Mouse (Mus musculus): ENCODE measurements around the gene Psma6. TPM values are rescaled to one million over a fixed set of nuclear protein-coding genes. Genes with fewer than 3 reads are reported as not detected.

Gene Psma6
- polyA plus RNA-seq, 1 experiment from 2014 or later = 212 TPM

DNA sequence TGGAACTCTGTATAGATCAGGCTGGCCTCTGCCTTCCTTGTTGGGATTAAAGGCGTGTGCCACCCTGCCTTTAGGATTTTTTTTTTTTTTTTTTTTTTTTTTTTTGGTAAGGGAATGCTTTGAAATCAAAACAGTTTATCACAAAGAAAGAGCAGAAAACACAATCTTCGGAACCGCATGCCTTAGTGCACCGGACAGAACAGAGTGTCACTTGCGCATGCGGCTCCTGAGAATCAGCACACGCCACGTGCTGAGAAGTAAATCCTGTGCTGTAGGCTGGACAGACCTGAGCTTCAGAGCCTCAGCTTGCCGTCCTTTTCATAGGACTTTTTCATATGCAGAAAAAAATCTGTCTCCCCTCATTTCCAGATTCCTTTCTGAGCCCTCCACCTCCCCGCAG, 54.0 kb downstream of the Psma6 start:
- no peak for DNase-seq (ENCODE audit: low read depth, low spot score)
- H3K27me3 ChIP-seq = no peaks in the 10 kb centered on the region
- POLR2A ChIA-PET = no interaction called here
- no peak for ATAC-seq
- TF ChIP-seq CTCF (IDR thresholded peaks at IDR 0.05) = no peak
- CTCF ChIA-PET = no interaction called here
- in situ Hi-C loops (cut with MboI; ENCODE audit: low pct_unique_long_range_greater_than_20kb) = no loop called here

DNA sequence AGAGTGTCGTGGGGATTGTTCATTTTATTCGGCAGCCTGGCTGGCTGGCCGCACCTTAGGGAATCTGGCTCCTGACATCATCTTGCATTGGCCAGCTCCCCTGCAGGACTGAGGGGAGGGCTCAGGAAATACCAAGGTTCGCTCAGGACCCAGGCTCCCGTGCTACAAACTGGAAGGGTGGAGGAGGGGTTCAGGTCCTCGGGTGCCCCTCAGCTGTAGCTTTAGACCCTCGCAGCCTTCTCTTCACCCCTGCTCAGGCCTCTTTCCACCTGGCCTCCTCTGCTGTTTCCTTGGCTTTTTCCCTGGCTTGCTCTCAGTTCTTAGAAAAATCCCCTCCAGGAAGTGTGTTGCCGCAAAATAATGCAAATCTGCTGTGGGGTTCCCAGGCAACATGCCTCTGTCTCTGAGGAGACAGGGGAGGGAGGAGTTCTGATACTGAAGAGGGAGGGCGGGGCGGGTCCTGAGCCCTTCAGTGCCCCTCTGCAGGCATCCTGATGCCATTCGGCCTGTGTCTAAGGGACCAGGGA, 54.7 kb downstream of the Psma6 start:
- no peak for TF ChIP-seq CTCF (IDR thresholded peaks at IDR 0.05)
- ChIA-PET CTCF (no interaction called here), POLR2A (no interaction called here)
- in situ Hi-C loops (cut with MboI; ENCODE audit: low pct_unique_long_range_greater_than_20kb) = no loop called here
- DNase-seq (ENCODE audit: low read depth, low spot score) (no peak), ATAC-seq (no peak)
- H3K27me3 ChIP-seq = no peaks in the 10 kb centered on the region

DNA sequence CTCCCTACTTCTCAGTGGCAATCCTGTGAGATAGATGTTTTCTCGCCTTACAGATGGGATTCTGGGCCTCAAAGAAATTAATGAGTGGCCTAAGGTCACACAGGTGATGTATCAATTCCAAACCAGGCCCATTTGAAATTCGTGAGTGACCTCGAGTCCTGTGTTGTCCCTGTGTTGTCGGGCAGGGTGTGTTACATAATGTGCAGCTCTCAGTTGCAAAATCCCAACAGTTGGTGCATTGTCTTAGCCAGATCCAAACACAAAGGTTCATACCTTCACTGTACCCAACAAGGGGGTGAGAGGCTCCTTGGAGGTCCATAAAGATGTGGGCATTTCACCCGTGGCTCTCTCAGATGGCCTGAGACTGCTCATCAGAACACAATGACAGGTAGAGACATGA, 56.4 kb downstream of the Psma6 start:
- in situ Hi-C loops (cut with MboI; ENCODE audit: low pct_unique_long_range_greater_than_20kb) = no loop called here
- no peak for DNase-seq (ENCODE audit: low read depth, low spot score)
- CTCF ChIA-PET = interaction anchor here (0.9 kb wide), 1 partner anchor 12 kb away, joined by 3 read pairs; no protein-coding TSS in a partner anchor
- ATAC-seq = no peak
- no peak for TF ChIP-seq CTCF (IDR thresholded peaks at IDR 0.05)
- POLR2A ChIA-PET = no interaction called here
- H3K27me3 ChIP-seq = no peaks in the 10 kb centered on the region

DNA sequence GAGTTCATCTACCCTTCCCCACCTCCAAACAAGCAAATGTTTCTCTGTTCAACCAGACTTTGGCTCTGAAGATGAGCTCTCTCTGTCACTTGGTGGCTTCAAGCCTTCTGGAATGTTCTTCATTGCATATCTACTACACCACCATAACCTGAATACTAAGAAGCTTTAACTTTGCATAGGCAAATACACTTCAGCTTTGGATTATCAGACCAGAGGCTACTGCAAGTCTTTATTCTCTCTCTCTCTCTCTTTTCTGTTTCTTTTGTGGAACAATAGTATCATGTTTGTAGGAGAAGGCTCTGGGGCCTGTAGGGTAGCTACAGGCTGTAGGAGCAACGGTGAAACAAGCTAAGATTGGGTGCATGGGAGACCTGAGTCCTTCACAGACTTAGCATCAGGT, 58.2 kb downstream of the Psma6 start:
- DNase-seq (ENCODE audit: low read depth, low spot score) (no peak), ATAC-seq (no peak)
- ChIA-PET POLR2A (no interaction called here), CTCF (no interaction called here)
- H3K27me3 ChIP-seq = no peaks in the 10 kb centered on the region
- in situ Hi-C loops (cut with MboI; ENCODE audit: low pct_unique_long_range_greater_than_20kb) = no loop called here
- TF ChIP-seq CTCF (IDR thresholded peaks at IDR 0.05) = no peak

DNA sequence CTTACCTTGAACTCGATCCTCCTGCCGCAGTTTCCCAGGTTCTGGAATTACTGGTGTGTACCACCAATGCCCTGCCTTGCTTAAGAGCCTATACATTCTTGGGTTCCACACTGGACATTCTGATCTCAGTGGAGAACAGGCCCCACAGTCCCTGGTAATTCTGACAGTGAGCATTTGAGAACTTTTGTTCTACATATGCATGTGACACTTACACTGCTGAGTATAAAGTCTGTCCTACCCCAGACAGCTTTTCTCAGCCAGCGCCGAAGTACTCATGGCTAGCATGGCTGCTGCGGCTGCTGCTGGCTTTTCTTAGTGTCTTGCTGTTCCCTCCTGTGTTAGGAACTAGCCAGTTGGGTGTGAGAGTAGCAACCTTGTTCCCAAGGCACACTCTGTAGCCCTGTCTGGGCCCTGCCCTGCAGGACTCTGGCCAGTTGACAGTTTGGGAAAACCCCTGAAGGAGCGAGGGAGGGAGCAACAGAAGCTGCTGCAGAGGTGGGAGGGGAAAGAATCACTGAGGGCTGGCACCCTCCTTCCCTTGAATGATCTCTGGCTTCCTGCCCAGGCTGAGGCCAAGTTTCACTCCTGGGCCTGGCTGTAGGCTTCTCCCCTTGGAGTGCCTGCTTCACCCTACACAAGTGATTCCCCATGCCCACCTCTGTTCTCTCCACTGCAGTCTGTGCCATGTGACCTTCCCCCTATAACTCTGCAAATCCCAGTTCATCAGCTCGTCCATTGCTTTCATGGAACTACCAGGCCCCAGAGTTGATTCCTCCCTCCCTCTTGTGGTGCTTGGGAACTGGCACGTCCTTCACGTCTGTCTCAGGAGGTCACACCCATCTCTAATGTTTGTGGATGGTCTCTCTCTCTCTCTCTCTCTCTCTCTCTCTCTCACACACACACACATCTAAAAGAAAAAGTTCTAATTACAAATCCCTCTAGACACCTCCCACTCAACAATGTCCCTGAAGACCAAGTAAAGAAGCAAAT, 59.1 kb downstream of the Psma6 start:
- in situ Hi-C loops (cut with MboI; ENCODE audit: low pct_unique_long_range_greater_than_20kb) = no loop called here
- peak; percentile 87 for ATAC-seq
- ChIA-PET POLR2A (no interaction called here), CTCF (interaction anchor here (2.8 kb wide), 1 partner anchor 18 kb away, joined by 7 read pairs; no protein-coding TSS in a partner anchor)
- H3K27me3 ChIP-seq = no peaks in the 10 kb centered on the region
- peak; percentile 71 for DNase-seq (ENCODE audit: low read depth, low spot score)
- no peak for TF ChIP-seq CTCF (IDR thresholded peaks at IDR 0.05)

DNA sequence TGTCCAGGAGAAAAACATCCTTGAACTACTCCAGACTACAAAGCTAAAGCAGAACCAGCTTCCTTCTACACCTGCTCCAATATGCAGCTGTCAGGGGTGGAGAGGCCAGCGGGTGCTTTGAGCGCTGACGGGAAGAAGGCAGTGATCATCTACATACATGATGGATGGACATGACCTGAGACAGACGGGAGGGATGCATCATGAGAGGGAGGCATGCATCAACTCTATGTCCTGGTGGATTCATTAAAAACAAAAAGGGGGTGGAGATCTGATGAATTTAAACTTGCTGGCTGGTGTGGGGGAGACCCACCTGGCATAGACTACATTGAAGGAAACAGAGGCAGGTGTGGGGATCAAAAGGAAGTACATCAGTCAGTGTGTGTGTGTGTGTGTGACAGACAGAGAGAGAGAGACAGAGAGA, 60.0 kb downstream of the Psma6 start:
- ChIA-PET CTCF (interaction anchor here (2.8 kb wide), 1 partner anchor 17 kb away, joined by 7 read pairs; no protein-coding TSS in a partner anchor), POLR2A (no interaction called here)
- no peak for TF ChIP-seq CTCF (IDR thresholded peaks at IDR 0.05)
- in situ Hi-C loops (cut with MboI; ENCODE audit: low pct_unique_long_range_greater_than_20kb) = no loop called here
- no peaks in the 10 kb centered on the region for H3K27me3 ChIP-seq
- DNase-seq (ENCODE audit: low read depth, low spot score) (no peak), ATAC-seq (no peak)

DNA sequence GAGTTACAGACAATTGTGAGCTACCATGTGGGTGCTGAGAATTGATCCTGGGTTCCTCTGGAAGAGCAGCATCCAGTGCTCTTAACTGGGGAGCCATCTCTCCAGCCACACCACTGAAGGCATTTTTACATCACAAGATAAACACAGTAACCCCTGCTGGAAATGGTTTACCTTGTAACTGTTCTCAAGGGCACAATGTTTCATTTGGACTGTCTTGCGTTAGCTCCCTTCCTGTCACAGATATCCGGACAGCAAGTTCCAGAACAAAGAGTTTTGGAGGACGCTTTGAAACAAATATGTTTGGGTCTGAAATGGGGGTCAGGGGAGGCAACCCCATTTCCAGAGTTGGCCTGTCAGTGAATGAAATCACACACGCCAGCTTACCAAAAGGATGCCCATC, 61.6 kb downstream of the Psma6 start:
- in situ Hi-C loops (cut with MboI; ENCODE audit: low pct_unique_long_range_greater_than_20kb) = no loop called here
- H3K27me3 ChIP-seq = no peaks in the 10 kb centered on the region
- DNase-seq (ENCODE audit: low read depth, low spot score) (no peak), ATAC-seq (no peak)
- ChIA-PET CTCF (interaction anchor here (1.2 to 2.8 kb wide), 3 partner anchors 9 to 43 kb away, joined by 3 to 7 read pairs (median 4); no protein-coding TSS in a partner anchor), POLR2A (interaction anchor here (1.5 kb wide), 1 partner anchor 50 kb away, joined by 4 read pairs; no protein-coding TSS in a partner anchor)
- no peak for TF ChIP-seq CTCF (IDR thresholded peaks at IDR 0.05)

DNA sequence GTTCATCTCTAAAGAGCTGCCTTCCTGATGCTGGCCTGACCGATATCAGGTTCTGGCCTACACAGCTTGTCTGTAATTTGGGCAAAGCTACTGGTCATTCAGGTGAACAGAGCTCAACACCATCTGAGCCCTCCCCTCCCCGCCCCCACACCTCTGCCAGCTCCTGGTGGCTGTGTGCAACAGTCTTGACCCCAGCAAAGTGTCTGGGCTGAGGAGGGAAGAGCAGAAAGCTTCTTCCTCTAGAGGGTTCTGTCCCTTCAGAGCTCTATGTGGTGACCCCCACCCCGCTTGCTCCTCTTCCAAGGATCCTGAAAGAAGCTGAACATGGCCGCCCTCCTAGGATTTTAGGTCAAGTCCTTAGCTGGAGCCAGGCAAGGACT, 62.3 kb downstream of the Psma6 start:
- POLR2A ChIA-PET = interaction anchor here (1.0 to 1.5 kb wide), 2 partner anchors 9 to 49 kb away, joined by 4 read pairs; no protein-coding TSS in a partner anchor
- no peak for DNase-seq (ENCODE audit: low read depth, low spot score)
- TF ChIP-seq CTCF (IDR thresholded peaks at IDR 0.05) = no peak
- CTCF ChIA-PET = interaction anchor here (1.2 to 1.5 kb wide), 3 partner anchors 10 to 42 kb away, joined by 3 to 4 read pairs (median 3); no protein-coding TSS in a partner anchor
- no peaks in the 10 kb centered on the region for H3K27me3 ChIP-seq
- no peak for ATAC-seq
- in situ Hi-C loops (cut with MboI; ENCODE audit: low pct_unique_long_range_greater_than_20kb) = no loop called here

DNA sequence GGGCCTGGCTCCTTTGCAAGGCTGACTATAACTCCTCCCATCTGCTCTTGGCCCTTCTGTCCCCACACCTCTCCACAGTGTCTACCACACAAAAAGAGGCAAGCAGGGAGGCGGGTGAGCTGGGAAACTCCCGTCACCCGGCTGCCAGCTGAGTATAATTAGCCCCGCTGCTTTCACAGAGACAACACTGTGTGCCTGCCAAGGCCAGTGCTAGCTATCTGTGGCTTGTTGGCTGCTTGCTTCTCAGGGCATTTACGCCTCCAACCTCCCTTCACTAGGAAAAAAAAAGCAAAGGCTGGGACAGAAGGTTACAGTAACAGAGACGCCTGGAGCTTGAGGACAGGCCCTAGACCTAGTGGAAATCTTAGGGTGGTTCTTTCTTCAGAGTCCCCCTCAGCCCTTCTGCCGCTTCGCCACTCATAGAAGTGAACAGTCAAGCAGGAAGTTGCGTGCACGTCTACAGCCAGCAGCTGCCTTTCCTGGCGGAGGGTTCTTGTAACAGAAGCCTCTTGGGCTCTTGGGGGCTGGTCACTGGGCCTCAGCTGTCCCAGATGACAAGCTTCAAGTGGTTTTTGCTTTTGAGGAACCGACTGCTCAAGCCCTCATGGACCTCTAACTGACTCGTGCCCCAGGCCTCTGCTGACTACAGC, 62.8 kb downstream of the Psma6 start:
- H3K27me3 ChIP-seq = no peaks in the 10 kb centered on the region
- ChIA-PET POLR2A (interaction anchor here (0.8 to 1.5 kb wide), 4 partner anchors 8 to 48 kb away, joined by 3 to 4 read pairs (median 4); no protein-coding TSS in a partner anchor), CTCF (interaction anchor here (1.2 to 1.5 kb wide), 2 partner anchors 11 to 19 kb away, joined by 3 to 4 read pairs; no protein-coding TSS in a partner anchor)
- DNase-seq (ENCODE audit: low read depth, low spot score) (no peak), ATAC-seq (no peak)
- in situ Hi-C loops (cut with MboI; ENCODE audit: low pct_unique_long_range_greater_than_20kb) = no loop called here
- TF ChIP-seq CTCF (IDR thresholded peaks at IDR 0.05) = no peak

DNA sequence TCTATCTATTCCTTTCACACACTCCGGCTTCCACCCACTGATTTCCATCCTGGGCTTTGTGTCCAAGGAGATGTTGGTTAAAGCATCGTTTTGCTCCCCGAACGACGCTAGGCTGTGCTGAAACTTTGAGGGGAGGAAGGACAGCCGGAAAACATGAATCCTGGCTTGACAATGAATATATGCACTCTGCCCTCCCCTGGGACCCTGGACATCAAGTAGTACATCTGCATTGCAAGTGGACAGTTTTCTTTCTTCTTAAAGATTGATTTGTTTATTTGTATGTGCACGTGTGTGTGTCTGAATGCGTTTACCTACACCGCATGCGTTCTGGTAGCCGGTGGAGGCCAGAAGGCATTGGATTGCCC, 63.4 kb downstream of the Psma6 start:
- CTCF ChIA-PET = interaction anchor here (0.7 to 1.5 kb wide), 2 partner anchors 13 to 19 kb away, joined by 3 read pairs; no protein-coding TSS in a partner anchor
- DNase-seq (ENCODE audit: low read depth, low spot score) = no peak
- no peak for ATAC-seq
- no peaks in the 10 kb centered on the region for H3K27me3 ChIP-seq
- in situ Hi-C loops (cut with MboI; ENCODE audit: low pct_unique_long_range_greater_than_20kb) = no loop called here
- POLR2A ChIA-PET = interaction anchor here (0.8 to 1.2 kb wide), 2 partner anchors 16 to 18 kb away, joined by 3 read pairs; no protein-coding TSS in a partner anchor
- TF ChIP-seq CTCF (IDR thresholded peaks at IDR 0.05) = no peak
